Mouse (Mus musculus) heart, adult 11 months (tissue): ENCODE results near the gene Cgref1.

Experiments used
- DNase-seq: peaks from one replicate; pipeline ENCODE4 v3.0.0; 2022

The Cgref1 gene

GRCm38 (mm10) chr5:30916841-30917240 is 28.6 kb downstream of the Cgref1 start:
- peak; percentile 95 for DNase-seq

- DNase-seq: peak; percentile 100
These were observed 29.4 kb downstream of the Cgref1 start for GRCm38 (mm10) chr5:30915974-30916433.

GRCm38 (mm10) chr5:30915456-30915855 is 29.9 kb downstream of the Cgref1 start:
- DNase-seq: peak; percentile 97

- DNase-seq: peak; percentile 95
These were observed 30.5 kb downstream of the Cgref1 start for GRCm38 (mm10) chr5:30914849-30915248.

- peak; percentile 95 for DNase-seq
These were observed 31.2 kb downstream of the Cgref1 start for GRCm38 (mm10) chr5:30914101-30914635.

GRCm38 (mm10) chr5:30913060-30913841 is 32.1 kb downstream of the Cgref1 start, which contains the start of gene Emilin1:
Emilin1 (plus strand) TSS chr5:30913402.
- peak; percentile 99 for DNase-seq

- peak; percentile 91 for DNase-seq
These were observed 33.2 kb downstream of the Cgref1 start for GRCm38 (mm10) chr5:30912156-30912555.

GRCm38 (mm10) chr5:30910481-30910880 is 34.9 kb downstream of the Cgref1 start:
- no peak for DNase-seq

GRCm38 (mm10) chr5:30909863-30910262 is 35.5 kb downstream of the Cgref1 start:
- no peak for DNase-seq

GRCm38 (mm10) chr5:30909300-30909659 is 36.1 kb downstream of the Cgref1 start:
- DNase-seq: peak; percentile 97

- peak; percentile 99 for DNase-seq
These were observed 36.7 kb downstream of the Cgref1 start for GRCm38 (mm10) chr5:30908426-30909299.

GRCm38 (mm10) chr5:30907413-30908059 is 37.9 kb downstream of the Cgref1 start, which contains the start of gene Ost4:
Ost4 (minus strand) TSS chr5:30907788.
- DNase-seq: peak; percentile 100

- peak; percentile 85 for DNase-seq
These were observed 43.5 kb downstream of the Cgref1 start for GRCm38 (mm10) chr5:30901860-30902259.

- no peak for DNase-seq
These were observed 55.0 kb downstream of the Cgref1 start for GRCm38 (mm10) chr5:30890375-30890774.

- no peak for DNase-seq
These were observed 56.2 kb downstream of the Cgref1 start for GRCm38 (mm10) chr5:30889088-30889754.

GRCm38 (mm10) chr5:30888337-30889087 is 56.9 kb downstream of the Cgref1 start, which contains the start of gene Agbl5:
Agbl5 (plus strand) TSS chr5:30888694.
- peak; percentile 100 for DNase-seq

- peak; percentile 99 for DNase-seq
These were observed 57.5 kb downstream of the Cgref1 start for GRCm38 (mm10) chr5:30887858-30888336.

- DNase-seq: peak; percentile 98
These were observed 58.0 kb downstream of the Cgref1 start for GRCm38 (mm10) chr5:30887331-30887761.

- no peak for DNase-seq
These were observed 58.7 kb downstream of the Cgref1 start for GRCm38 (mm10) chr5:30886731-30887130.

GRCm38 (mm10) chr5:30886209-30886608 is 59.2 kb downstream of the Cgref1 start:
- no peak for DNase-seq
